Mouse (Mus musculus): ENCODE results near the gene Mpz.

Gene Mpz

GRCm38 (mm10) chr1:171149974-171150760 is at the start of gene Mpz, which contains the start of gene Sdhc:
Mpz (plus strand) TSS chr1:171150711.
Sdhc (minus strand) TSS chr1:171150603.
- DNase-seq (ENCODE audit: low spot score in 2 of 2) = peak; percentile 85 to 92

- DNase-seq (ENCODE audit: low spot score in 2 of 2) = no peak
Measured at GRCm38 (mm10) chr1:171101033-171101432, 49.5 kb upstream of the Mpz start.

- DNase-seq (ENCODE audit: low spot score in 2 of 2) = peak; percentile 86 to 93
Measured at GRCm38 (mm10) chr1:171101733-171102546, 48.6 kb upstream of the Mpz start.

- DNase-seq (ENCODE audit: low spot score in 2 of 2) = peak; percentile 74 to 85
Measured at GRCm38 (mm10) chr1:171102547-171103177, 47.8 kb upstream of the Mpz start.

GRCm38 (mm10) chr1:171103179-171103840 is 47.2 kb upstream of the Mpz start:
- no peak for DNase-seq (ENCODE audit: low spot score in 2 of 2)

GRCm38 (mm10) chr1:171105226-171105625 is 45.3 kb upstream of the Mpz start:
- no peak for DNase-seq (ENCODE audit: low spot score in 2 of 2)

GRCm38 (mm10) chr1:171109620-171110019 is 40.9 kb upstream of the Mpz start:
- no peak for DNase-seq (ENCODE audit: low spot score in 2 of 2)

- no peak for DNase-seq (ENCODE audit: low spot score in 2 of 2)
Measured at GRCm38 (mm10) chr1:171110659-171111019, 39.9 kb upstream of the Mpz start.

- peak; percentile 88 to 96 for DNase-seq (ENCODE audit: low spot score in 2 of 2)
Measured at GRCm38 (mm10) chr1:171111020-171111780, 39.3 kb upstream of the Mpz start.

- peak in 1 of 2 experiments; percentile 36 for DNase-seq (ENCODE audit: low spot score in 2 of 2)
Measured at GRCm38 (mm10) chr1:171111781-171112575, 38.5 kb upstream of the Mpz start.

GRCm38 (mm10) chr1:171112986-171113385 is 37.5 kb upstream of the Mpz start:
- DNase-seq (ENCODE audit: low spot score in 2 of 2) = no peak

GRCm38 (mm10) chr1:171113873-171114299 is 36.6 kb upstream of the Mpz start, which contains the start of gene Cfap126:
Cfap126 (plus strand) TSS chr1:171113918.
- DNase-seq (ENCODE audit: low spot score in 2 of 2) = peak; percentile 31 to 49

- DNase-seq (ENCODE audit: low spot score in 2 of 2) = no peak
Measured at GRCm38 (mm10) chr1:171116280-171116679, 34.2 kb upstream of the Mpz start.

- peak in 1 of 2 experiments; percentile 61 for DNase-seq (ENCODE audit: low spot score in 2 of 2)
Measured at GRCm38 (mm10) chr1:171118269-171118684, 32.2 kb upstream of the Mpz start.

- DNase-seq (ENCODE audit: low spot score in 2 of 2) = no peak
Measured at GRCm38 (mm10) chr1:171118996-171119395, 31.5 kb upstream of the Mpz start.

GRCm38 (mm10) chr1:171119405-171119804 is 31.1 kb upstream of the Mpz start:
- no peak for DNase-seq (ENCODE audit: low spot score in 2 of 2)

- DNase-seq (ENCODE audit: low spot score in 2 of 2) = no peak
Measured at GRCm38 (mm10) chr1:171120893-171121292, 29.6 kb upstream of the Mpz start.

- DNase-seq (ENCODE audit: low spot score in 2 of 2) = no peak
Measured at GRCm38 (mm10) chr1:171121839-171122238, 28.7 kb upstream of the Mpz start.

GRCm38 (mm10) chr1:171122932-171123331 is 27.6 kb upstream of the Mpz start:
- no peak for DNase-seq (ENCODE audit: low spot score in 2 of 2)

- no peak for DNase-seq (ENCODE audit: low spot score in 2 of 2)
Measured at GRCm38 (mm10) chr1:171124398-171124797, 26.1 kb upstream of the Mpz start.
